Mouse (Mus musculus): ENCODE measurements around the gene B3gnt4.

DNA sequence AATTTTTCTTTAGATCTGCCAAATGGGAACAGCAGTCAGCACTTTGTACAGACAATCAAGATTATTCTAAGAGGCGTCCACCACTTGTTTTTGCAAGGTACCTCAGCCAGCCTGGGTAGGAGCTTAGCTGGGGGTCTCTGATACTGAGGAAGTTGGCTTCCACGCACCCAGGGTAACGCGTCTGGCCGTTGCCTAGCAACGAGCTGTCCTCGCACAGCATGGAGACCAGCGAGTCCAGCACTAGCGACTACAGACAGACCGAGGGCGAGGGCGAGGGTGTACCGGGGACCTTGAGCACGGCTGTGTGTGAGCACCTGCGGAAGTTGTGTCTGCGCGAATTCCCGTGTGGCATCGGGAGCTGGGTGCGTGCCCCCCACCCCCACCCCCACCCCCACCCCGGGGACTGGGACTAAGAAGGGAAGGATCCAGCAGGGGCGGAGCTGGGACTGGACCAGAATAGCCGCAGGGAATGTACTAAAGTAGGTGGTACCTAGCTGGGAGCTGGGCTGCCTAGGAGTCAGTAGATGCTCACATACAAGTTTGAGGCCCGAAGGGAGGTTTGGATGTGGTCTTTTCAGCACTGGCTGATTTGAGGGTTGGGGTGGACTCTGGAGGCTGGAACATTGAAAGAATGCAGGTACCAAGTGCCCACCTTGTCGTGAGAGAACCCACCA is 21.0 kb upstream of the B3gnt4 start, which contains the start of the genes Lrrc43 and Il31:
- no peak for TF ChIP-seq CTCF (IDR thresholded peaks at IDR 0.05; ENCODE audit: borderline replicate concordance, control insufficient read depth, extremely low read depth, insufficient read depth, low read length, poor library complexity)
- no peak for TF ChIP-seq POLR2A (IDR thresholded peaks at IDR 0.05; ENCODE audit: control insufficient read depth, extremely low read depth, insufficient read depth, low read length, poor library complexity)

All from thymus, adult 2 months (tissue).